Mouse (Mus musculus) brain, embryonic 14.5 days (tissue): ENCODE results near the gene Coq5.

Experiments
- CTCF ChIP-seq: fragments of 200-500 bp; IDR thresholded peaks from 2 replicates; pipeline ENCODE4 v1.5.1; 2012; ENCODE audit warnings: inconsistent platforms, mild to moderate bottlenecking, moderate library complexity, borderline replicate concordance; ENCODE audit not compliant: insufficient read depth, insufficient read length; ENCODE audit errors: extremely low read depth
- POLR2A ChIP-seq: fragments of 200-500 bp; IDR thresholded peaks from 2 replicates; pipeline ENCODE4 v1.6.1; 2012; ENCODE audit warnings: mild to moderate bottlenecking, inconsistent platforms, borderline replicate concordance; ENCODE audit not compliant: poor library complexity, insufficient read depth, insufficient read length, severe bottlenecking; ENCODE audit errors: extremely low read depth

DNA sequence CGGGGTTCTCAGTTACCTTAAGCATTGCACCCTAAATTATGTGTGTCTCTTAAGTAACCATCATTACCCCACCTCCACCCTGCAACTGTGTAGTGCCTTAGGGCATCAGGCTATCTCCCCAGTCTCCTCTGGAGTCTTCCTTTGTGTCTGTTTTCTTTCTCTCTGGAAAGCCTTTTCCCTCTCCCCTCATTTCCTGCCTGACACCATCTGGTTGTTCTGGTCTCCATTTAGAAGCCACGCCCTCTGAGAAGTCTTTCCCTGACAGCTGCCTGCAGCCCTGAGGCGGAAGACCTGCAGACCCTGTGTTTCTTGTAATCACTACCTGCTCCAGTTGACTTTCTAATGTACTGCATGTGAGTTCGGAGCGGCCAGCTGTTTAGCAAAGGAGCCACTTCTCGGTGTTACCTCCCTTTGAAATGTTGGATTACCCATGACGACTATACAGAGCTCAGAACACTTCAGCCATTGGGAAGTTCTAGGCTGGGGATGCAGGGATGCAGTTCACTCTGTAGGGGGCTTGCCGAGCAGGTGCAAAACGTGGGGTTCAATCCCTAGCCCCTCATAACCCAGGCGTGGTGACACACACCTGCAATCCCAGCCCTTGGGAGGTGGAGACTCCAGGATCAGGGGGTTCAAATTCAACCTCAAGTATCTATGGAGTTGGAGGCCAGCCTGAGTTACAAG is 38.3 kb downstream of the Coq5 start:
- TF ChIP-seq POLR2A: no peak
- TF ChIP-seq CTCF: no peak
